Mouse (Mus musculus) heart, adult 10 weeks (tissue): ENCODE measurements around the gene Per3. TPM values are rescaled to one million over a fixed set of nuclear protein-coding genes. Genes with fewer than 3 reads are reported as not detected.

Source experiments
- polyA plus RNA-seq: library from polyadenylated mRNA; stranded (reverse); fragments of 350-450 nt; fragmentation: Illumina TruSeq; extraction: RNeasy Lipid Tissue Mini Kit (QIAGEN cat#74804); gene quantifications from one replicate; pipeline ENCODE4 v1.2.3, GENCODE M21; 2014; ENCODE audit warnings: low read depth, low replicate concordance

The Per3 gene
- polyA plus RNA-seq: 6.5 TPM

DNA sequence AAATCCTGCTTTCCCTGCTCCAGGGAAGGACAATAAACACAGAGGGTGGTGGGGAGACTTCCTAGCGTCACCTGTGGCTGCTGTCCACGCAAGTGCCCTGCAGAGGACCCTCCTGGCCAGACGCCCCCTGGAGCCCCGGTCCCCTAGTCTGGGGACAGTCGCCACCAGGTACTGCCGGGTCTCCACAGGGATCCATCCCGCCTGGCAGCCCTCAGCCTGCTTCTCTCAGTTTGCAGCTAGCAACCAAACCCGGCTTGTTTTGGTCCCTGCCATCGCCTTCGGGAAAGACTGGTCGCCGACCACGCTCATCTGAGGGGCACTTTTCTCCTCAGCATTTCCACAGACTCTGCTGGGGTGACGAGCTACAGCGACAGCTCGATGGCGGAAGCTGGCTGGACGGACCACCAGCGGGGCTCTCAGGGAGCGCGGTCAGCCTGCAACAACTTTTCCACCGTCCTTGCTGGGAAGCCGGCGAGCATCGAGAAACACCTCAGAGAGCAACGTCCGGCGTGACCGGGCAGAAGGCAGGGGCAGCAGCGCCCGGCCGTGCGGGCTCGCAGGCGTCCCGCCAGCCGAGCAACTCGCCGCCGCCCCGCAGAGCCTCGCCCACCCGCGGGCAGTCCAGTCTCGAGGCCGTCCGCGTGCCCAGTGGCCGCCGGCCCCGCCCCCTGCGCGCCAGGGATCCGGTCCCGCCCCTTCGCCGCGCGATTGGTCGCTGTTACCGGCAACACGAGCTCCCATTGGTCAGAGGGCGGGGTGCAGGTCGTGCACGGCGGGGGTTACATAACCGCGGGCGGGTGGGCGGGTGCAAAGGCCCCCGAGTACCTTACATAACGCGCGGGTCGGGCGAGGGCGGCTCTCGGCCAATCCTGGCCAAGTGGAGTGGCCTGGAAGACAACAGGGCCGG, at the start of gene Per3:
Gene Per3 (minus strand): TSS at position 629 of the 907 bp plus-strand sequence.

DNA sequence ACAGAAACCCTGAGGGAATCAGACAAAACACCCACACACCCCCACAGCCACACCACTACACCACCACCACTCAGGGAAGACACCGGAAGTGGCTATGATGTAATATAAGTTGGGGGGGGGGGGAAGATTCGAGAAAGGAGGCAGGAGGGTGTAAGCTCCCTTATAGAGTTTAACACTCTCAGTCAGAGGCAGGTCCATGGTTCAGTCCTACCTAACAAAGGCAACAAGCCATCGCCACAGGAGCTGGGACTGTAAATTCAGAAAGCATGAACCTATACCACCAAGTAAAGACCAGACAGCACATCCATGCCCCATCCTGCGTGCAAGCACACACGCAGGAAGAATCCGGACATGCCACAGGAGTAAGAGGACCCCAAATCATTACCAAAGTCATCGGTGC, 44.8 kb upstream of the Per3 start, which contains the start of gene Gm13090:
Gene Gm13090 (plus strand): TSS at position 301 of the 400 bp plus-strand sequence.

DNA sequence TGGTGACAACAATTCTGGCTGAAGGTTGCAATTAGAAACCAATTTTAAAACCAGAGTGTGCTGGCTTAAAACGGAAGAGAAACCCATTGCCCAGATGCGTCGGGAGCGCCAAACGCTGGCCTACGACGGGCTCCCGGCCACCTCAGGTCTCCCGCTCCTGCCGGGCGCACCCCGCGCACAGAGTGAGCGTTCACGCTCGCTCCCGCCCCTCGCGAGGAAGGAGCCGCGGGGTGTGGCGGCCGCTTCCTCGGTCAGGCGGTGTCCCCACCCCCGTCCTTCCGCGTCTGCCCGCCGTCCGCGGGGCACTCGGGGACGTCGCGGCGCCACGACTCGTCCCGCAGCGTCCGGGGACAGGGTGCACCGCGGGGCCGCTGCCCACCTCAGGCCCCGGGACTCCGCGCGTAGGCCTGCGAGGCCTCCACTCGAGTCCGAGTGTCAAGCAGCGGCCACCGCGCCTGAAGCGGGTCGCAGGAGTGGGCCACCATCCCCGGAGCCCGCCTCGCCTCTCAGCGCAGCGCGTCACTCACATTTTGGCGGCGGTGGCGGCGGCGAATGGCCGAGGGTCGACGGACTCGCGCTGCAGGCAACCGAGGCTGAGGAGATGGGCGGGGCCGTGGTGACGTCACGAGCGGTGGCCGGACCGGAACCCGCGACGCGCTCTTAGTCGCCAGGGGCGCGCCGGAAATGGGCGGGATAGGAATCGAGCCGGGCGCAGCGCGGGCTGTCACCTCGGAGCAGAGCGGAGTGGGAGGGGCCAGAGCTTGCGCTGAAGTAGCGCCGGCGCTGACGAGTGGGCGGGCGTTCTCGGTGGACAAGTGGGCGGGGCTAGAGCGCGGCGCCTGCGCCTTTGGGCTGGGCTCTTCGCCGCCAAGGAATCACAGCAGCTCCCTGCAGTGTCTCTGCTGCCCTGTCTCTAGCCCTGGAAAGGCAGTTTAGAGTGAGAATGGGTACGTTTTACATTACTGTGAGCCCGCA, 13.2 kb upstream of the Per3 start, which contains the start of gene Vamp3:
Gene Vamp3 (minus strand): TSS at position 617 of the 975 bp plus-strand sequence.

DNA sequence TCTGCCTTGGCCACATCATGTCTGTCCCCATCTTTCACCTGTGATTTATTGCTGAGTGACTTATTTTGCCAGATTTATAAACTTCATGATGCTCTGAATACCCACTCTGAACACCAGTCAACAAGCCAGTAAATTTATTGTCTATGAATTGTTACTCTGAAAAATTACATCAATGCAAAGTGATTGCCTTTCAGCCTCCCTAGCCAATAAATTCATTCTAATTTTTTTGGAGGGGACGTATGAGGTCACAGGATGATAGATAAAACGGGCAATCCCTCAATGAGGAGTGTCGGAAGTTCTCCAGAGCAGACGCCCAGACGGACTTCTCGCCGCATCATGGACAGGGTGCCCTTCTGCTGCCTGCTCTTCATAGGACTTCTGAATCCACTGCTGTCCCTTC, 47.7 kb downstream of the Per3 start, which contains the start of gene Uts2:
Gene Uts2 (plus strand): TSS at position 301 of the 400 bp plus-strand sequence.

Other genes with a start within 250 kb of the Per3 start
- gene Errfi1, start 190.7 kb downstream of the Per3 start, polyA plus RNA-seq: 23.1 TPM
- gene Park7, start 130.2 kb downstream of the Per3 start, polyA plus RNA-seq: 265 TPM
- not detected for gene Tnfrsf9, start 130.1 kb downstream of the Per3 start, polyA plus RNA-seq
- gene Uts2, start 47.6 kb downstream of the Per3 start, polyA plus RNA-seq: not detected
- gene Vamp3, start 13.3 kb upstream of the Per3 start, polyA plus RNA-seq: 59.5 TPM
- gene Gm13090, start 44.9 kb upstream of the Per3 start, polyA plus RNA-seq: 1.4 TPM